Comparison of ENCODE assay signal across 18 mouse cellular contexts in the genomic region with DNA sequence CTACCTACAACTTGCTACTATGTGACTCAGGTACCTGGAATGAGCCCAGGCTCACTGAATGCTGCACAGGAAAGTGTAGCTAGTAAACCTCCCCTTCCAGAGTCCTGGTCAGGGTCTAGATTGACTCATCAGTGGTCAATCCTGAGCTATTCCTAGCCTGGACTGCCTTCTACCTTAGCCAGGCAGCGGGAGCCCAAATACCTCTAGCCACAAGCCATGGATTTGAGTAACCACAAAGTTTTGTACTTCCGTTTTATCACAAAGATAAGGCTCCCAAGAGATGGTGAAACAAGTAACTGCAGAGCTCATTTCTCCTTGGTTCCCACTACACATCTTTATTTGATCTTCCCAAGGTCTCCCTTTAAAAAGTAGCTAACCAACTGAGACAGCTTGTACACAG.
"Had no signal": no experiment of that assay in that cellular context is flagged by ENCODE, and none has a peak within 500 bp of the region (broad histone marks: within the 10 kb centered on the region; RNA-seq: fewer than 3 reads in every experiment).

No protein-coding gene starts in this region.

- H3K4me2 ChIP-seq: limb, embryonic 13.5 days; liver, embryonic 11.5 days; liver, embryonic 15.5 days; lung, embryonic 14.5 days; neural tube, embryonic 15.5 days had no signal

- DNase-seq: kidney, adult 8-10 months; kidney, postnatal 36 days; left cerebral cortex, postnatal 4 days; lung, embryonic 14.5 days; lung, postnatal 10 days; lung, postnatal 4 days; midbrain, embryonic 14.5 days; right cerebral cortex, adult 18-20 months; right cerebral cortex, postnatal 25 days; thymus, adult 18-20 months; thymus, postnatal 14 days had no signal

- H3K27me3 ChIP-seq: limb, embryonic 13.5 days; liver, embryonic 15.5 days; neural tube, embryonic 15.5 days had no signal

- H3K4me1 ChIP-seq: limb, embryonic 13.5 days; liver, embryonic 15.5 days; neural tube, embryonic 15.5 days had no signal

- H3K4me3 ChIP-seq: layer of hippocampus, adult 2 months; limb, embryonic 13.5 days; liver, embryonic 15.5 days; myocyte; neural tube, embryonic 15.5 days had no signal

- H3K9me3 ChIP-seq: limb, embryonic 13.5 days; liver, embryonic 15.5 days; neural tube, embryonic 15.5 days had no signal

- H3K9ac ChIP-seq: limb, embryonic 13.5 days; liver, embryonic 15.5 days; lung, embryonic 14.5 days; neural tube, embryonic 15.5 days had no signal

- H3K27ac ChIP-seq: kidney, postnatal 0 days; layer of hippocampus, adult 2 months; limb, embryonic 13.5 days; liver, embryonic 15.5 days; neural tube, embryonic 15.5 days had no signal
